Mouse (Mus musculus): ENCODE results near the gene Unc93b1.

GRCm38 (mm10) chr19:3967258-3967657 is 32.3 kb downstream of the Unc93b1 start:
- TF ChIP-seq CTCF (IDR thresholded peaks at IDR 0.05; ENCODE audit: borderline replicate concordance, insufficient read depth, low read length) (no peak), POLR2A (IDR thresholded peaks at IDR 0.05; ENCODE audit: low read depth, low read length) (no peak)
